ENCODE assay signal across 15 mouse cellular contexts in the genomic region with DNA sequence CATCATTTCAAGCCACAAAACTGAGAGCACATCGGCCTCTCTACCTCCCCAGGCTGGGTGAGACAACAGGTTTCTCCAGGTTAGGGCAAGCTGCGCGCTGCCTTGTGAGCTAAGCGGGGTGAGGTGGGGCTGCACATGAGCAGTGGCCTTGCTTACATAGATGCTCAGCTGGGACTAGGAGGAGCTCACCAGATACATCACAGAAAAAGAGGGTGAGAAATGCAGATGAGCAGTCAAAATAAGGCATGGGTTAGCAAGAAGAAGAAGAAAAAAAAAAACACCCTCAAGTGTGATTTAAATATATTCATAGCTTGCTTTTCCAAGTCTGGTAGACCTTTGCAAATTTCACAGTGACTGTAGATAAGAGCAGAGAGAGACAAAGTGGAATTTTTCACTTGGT.
"Had no signal": no experiment of that assay in that cellular context is flagged by ENCODE, and none has a peak within 500 bp of the region (broad histone marks: within the 10 kb centered on the region; RNA-seq: fewer than 3 reads in every experiment).

No protein-coding gene starts in this region.

- ATAC-seq: hindbrain, postnatal 0 days; intestine, embryonic 16.5 days had no signal

- DNase-seq: gastrocnemius, postnatal 14 days; gastrocnemius, postnatal 36 days; heart, adult 11 months; heart, adult 2 months; heart, postnatal 14 days; heart, postnatal 36 days; kidney, adult 11 months; kidney, adult 2 months; kidney, adult 9 months; kidney, postnatal 14 days; kidney, postnatal 36 days; liver; liver, embryonic 13.5 days had no signal
